Mouse (Mus musculus) kidney, adult 2 months (tissue): ENCODE measurements around the gene Osm.

Experiments used
- CTCF ChIP-seq: fragments of 200-500 bp; conservative IDR thresholded peaks from 2 replicates; pipeline ENCODE4 v1.5.1; 2011; ENCODE audit warnings: low read depth, mild to moderate bottlenecking, control low read depth, low read length, moderate library complexity, mixed read lengths; ENCODE audit not compliant: insufficient read depth, insufficient read length
- POLR2A ChIP-seq: fragments of 200-500 bp; IDR thresholded peaks from one replicate; pipeline ENCODE4 v1.6.1; 2011; ENCODE audit warnings: low read depth, low read length, control low read depth

DNA sequence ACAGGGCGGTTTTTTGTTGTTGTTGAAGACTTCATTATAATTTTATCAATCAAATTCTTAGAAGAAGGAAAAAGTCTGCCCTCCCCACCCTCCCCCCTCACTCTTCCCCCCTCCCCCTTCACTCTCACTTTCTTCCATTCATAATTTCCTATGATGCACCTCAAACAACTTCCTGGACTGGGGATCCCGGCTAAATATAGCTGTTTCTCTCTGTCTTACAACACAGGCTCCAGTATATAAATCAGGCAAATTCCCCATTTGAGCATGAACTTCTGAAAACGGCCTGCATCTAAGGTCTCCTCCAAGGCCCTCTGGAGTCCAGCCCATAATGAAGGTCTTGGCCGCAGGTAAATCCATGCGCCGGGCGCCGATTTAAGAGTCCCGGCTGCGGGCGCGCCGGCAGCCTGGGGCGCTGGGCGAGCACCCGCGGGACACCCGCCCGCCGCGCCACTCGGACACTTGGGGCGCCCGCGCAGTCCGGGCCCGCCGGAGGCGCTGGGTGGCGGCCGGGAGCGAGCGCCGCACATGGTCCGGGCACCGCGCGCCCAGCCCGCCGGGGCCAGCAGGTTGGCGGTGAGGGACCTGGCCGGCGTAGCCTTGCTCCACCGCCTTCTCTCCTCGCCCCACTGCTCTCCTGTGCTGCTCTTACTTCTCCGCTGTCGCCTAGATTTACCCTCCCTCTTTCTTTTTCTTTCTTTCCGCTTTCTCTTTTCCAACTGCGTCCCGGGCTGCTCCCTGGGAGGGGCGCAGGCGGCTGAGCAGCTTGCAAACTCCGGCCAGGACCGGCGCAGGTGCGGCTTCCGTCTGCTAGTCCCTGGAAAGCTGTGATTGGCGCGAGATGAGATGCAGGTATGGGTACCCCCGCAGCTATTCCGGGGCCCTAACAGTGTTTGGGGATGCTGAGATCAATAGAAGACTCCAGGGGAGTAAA is 30.3 kb downstream of the Osm start:
- TF ChIP-seq CTCF (no peak), POLR2A (no peak)
